Mouse (Mus musculus) kidney, embryonic 15.5 days (tissue): ENCODE data around the gene Gfy. TPM values are rescaled to one million over a fixed set of nuclear protein-coding genes. Genes with fewer than 3 reads are reported as not detected.
"Not testable (repeated sequence)": the region's sequence is repeated elsewhere in the genome, so short reads cannot be mapped to it uniquely, and the experiment has no call there.

Source experiments
- ATAC-seq: fragments of 200-750 bp; cut with Nextera tagmentation; replicated peaks from 2 replicates; pipeline ENCODE4 v1.8.0; 2017; ENCODE audit warnings: moderate TSS enrichment; ENCODE audit not compliant: low FRiP score
- H3K27ac ChIP-seq: fragments of 300-500 bp; sonication (generic); 2 replicates; pipeline ENCODE4 v1.5.1; 2015; ENCODE audit warnings: mild to moderate bottlenecking, inconsistent platforms
- H3K27me3 ChIP-seq: fragments of 300-500 bp; sonication (generic); 2 replicates; pipeline ENCODE4 v1.6.1; 2015; ENCODE audit warnings: inconsistent platforms
- H3K36me3 ChIP-seq: fragments of 300-500 bp; sonication (generic); 2 replicates; pipeline ENCODE4 v1.6.1; 2015; ENCODE audit warnings: inconsistent platforms
- H3K4me1 ChIP-seq: fragments of 300-500 bp; sonication (generic); 2 replicates; pipeline ENCODE4 v1.6.1; 2015; ENCODE audit warnings: inconsistent platforms
- H3K4me2 ChIP-seq: fragments of 300-500 bp; sonication (generic); 2 replicates; pipeline ENCODE4 v1.6.1; 2015; ENCODE audit warnings: moderate library complexity, mild to moderate bottlenecking, inconsistent platforms
- H3K4me3 ChIP-seq: fragments of 300-500 bp; sonication (generic); replicated peaks from 2 replicates; pipeline ENCODE4 v1.5.1; 2015; ENCODE audit warnings: mild to moderate bottlenecking, inconsistent platforms
- H3K9ac ChIP-seq: fragments of 300-500 bp; sonication (generic); 2 replicates; pipeline ENCODE4 v1.6.1; 2015; ENCODE audit warnings: mild to moderate bottlenecking, inconsistent platforms
- H3K9me3 ChIP-seq: fragments of 300-500 bp; sonication (generic); replicated peaks from 2 replicates; pipeline ENCODE4 v1.6.1; 2016; ENCODE audit warnings: inconsistent platforms
- WGBS: fragments of 180-500 bp; shearing (Covaris S2); methylation state at CpG from one replicate; pipeline ENCODE4 v1.1.7; 2015; ENCODE audit warnings: mixed read lengths; 5-methylcytosine and 5-hydroxymethylcytosine counted together
- polyA plus RNA-seq: library from polyadenylated mRNA; unstranded; fragments of >200 nt; fragmentation: Nextera tagmentation; extraction: Ambion mirVana; gene quantifications from 2 replicates; pipeline ENCODE4 v1.2.1, GENCODE M21; 2015

Gfy gene
- polyA plus RNA-seq, 1 experiment from 2014 or later, result not detected

DNA sequence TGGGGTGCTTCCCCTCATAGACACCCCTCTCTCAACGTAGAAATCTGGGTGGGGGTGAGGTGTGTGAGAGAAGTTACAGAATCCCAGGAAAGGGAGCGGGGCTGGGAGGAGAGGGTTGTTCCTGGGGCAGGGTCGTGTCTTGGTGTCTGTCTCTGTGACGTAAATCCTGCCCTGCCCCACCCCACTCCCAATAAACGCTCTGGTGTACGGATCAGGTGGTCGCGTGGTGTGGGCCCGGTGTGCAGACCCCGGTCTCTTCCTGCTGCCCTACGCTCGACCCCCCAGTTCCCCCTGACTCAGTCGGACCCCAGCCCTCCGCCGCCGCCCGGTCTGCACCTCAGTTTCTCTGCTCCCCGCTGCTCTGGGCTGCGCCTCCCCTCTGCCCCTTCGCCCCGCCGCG lies 3.4 kb downstream of the Gfy start:
- Histone ChIP-seq H3K9ac (no peak overlapping the region), H3K4me3 (peak overlapping the region; percentile 25), H3K4me2 (peak overlapping the region; percentile 49)

DNA sequence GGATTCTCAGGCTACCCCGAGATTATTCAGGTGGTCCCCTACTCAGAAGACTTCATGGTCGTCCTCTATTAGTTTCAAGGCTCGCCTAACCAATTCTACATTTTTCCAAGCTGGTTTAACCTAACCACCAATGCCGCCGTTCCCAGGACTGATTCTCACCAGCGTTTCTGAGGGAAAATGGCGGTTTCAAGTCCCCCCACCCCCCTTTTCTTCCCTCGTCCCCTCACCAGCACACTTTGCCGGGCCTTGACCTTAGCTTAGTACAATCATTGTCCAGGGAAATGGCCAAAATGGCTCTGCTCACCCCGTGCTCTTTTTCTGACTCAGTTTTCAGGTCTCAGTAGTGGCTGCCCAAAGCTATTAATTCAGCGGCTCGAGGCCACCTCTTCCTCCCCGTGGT lies 4.0 kb downstream of the Gfy start:
- Histone ChIP-seq H3K4me3 (peak overlapping the region; percentile 22; the same call in 1 of the 2 replicates), H3K4me1 (peaks cover 23% of the 10 kb centered on the region), H3K9ac (no peak overlapping the region), H3K9me3 (peaks cover under 1% of the 10 kb centered on the region; the same call in 1 of the 2 replicates), H3K27me3 (peaks cover 94% of the 10 kb centered on the region), H3K36me3 (no peaks in the 10 kb centered on the region), H3K27ac (no peak overlapping the region), H3K4me2 (0 out of 2 replicates have a peak overlapping the region, but pooled peaks have one; percentile 50)
- WGBS, result 2% methylated on average over 13 of the region's 13 CpGs
- ATAC-seq, result no peak

More for the DNA sequence above, 3.4 kb downstream of the Gfy start:
- Histone ChIP-seq H3K27me3 (peaks cover 94% of the 10 kb centered on the region), H3K4me1 (peaks cover 24% of the 10 kb centered on the region), H3K36me3 (no peaks in the 10 kb centered on the region), H3K9me3 (no peaks in the 10 kb centered on the region), H3K27ac (no peak overlapping the region)
- 3% methylated on average over 23 of the region's 23 CpGs for WGBS
- ATAC-seq, result no peak

DNA sequence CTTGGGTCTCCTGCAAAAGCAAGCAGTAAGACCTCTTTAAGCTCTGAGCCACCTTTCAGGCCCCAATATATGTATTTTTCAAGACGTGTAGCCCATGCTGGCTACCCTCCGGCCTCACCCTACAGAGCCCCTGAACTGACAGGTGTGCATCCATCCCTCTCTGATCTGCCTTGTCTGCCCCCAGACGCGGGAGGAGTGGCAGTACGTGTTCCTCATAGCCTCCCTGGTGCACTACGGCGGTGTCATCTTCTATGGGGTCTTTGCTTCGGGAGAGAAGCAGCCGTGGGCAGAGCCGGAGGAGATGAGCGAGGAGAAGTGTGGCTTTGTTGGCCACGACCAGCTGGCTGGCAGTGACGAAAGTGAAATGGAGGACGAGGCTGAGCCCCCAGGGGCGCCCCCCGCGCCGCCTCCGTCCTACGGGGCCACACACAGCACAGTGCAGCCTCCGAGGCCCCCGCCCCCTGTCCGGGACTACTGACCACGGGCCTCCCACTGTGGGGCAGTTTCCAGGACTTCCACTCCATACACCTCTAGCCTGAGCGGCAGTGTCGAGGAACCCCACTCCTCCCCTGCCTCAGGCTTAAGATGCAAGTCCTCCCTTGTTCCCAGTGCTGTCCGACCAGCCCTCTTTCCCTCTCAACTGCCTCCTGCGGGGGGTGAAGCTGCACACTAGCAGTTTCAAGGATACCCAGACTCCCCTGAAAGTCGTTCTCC lies 4.6 kb downstream of the Gfy start:
- no peak overlapping the region for H3K9ac ChIP-seq
- no peak; the same call in 1 of the 2 replicates for ATAC-seq
- peaks cover 94% of the 10 kb centered on the region for H3K27me3 ChIP-seq
- peaks cover 7% of the 10 kb centered on the region; the same call in 1 of the 2 replicates for H3K9me3 ChIP-seq
- peak overlapping the region; percentile 22 for H3K4me3 ChIP-seq
- no peak overlapping the region for H3K27ac ChIP-seq
- H3K4me2 ChIP-seq, result peak overlapping the region; percentile 50
- WGBS, result 3% methylated on average over 29 of the region's 29 CpGs
- no peaks in the 10 kb centered on the region for H3K36me3 ChIP-seq
- H3K4me1 ChIP-seq, result peaks cover 23% of the 10 kb centered on the region

DNA sequence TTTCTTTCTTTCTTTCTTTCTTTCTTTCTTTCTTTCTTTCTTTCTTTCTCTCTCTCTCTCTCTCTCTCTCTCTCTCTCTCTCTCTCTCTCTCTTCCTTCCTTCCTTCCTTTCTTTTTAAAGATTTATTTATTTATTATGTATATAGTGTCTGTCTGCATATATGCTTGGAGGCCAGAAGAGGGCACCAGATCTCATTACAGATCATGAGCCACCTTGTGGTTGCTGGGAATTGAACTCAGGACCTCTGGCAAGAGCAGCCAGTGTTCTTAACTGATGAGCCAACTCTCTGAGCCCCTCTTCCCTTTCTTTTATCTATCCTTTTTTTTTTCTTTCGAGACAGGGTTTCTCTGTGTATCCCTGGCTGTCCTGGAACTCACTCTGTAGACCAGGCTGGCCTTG lies 5.6 kb downstream of the Gfy start:
- WGBS, result 59% methylated on average over 1 of the region's 1 CpGs
- H3K4me2 ChIP-seq, H3K36me3 ChIP-seq, H3K4me3 ChIP-seq, H3K27ac ChIP-seq, H3K9ac ChIP-seq, ATAC-seq: not testable (repeated sequence)
- Histone ChIP-seq H3K4me1 (peaks cover 25% of the 10 kb centered on the region), H3K9me3 (peaks cover 17% of the 10 kb centered on the region), H3K27me3 (peaks cover 94% of the 10 kb centered on the region)

DNA sequence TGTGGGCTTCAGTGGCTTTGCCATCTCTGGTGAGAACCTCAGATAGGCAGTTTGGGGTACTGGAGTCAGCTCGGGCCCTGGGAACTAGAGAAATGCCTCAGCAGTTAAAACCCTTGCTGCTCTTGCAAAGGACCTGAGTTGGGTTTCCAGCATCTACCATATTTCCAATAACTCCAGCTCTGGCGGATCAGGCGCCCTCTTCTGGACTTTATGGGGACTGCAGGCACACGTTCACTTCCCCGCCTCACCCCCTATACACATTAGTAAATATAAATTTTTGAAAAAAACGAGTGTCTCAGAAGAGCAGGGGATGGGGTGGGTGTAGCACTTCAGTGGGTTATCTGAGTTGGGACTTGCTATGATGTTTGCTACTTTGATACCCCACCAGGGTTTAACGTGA lies 6.4 kb downstream of the Gfy start:
- H3K36me3 ChIP-seq, result no peaks in the 10 kb centered on the region
- H3K4me1 ChIP-seq, result peaks cover 31% of the 10 kb centered on the region
- no peak for ATAC-seq
- no peak overlapping the region for H3K27ac ChIP-seq
- no peak overlapping the region for H3K4me2 ChIP-seq
- WGBS, result 62% methylated on average over 7 of the region's 7 CpGs
- no peak overlapping the region for H3K9ac ChIP-seq
- peaks cover 94% of the 10 kb centered on the region for H3K27me3 ChIP-seq
- H3K4me3 ChIP-seq, result no peak overlapping the region
- H3K9me3 ChIP-seq, result peaks cover 17% of the 10 kb centered on the region

DNA sequence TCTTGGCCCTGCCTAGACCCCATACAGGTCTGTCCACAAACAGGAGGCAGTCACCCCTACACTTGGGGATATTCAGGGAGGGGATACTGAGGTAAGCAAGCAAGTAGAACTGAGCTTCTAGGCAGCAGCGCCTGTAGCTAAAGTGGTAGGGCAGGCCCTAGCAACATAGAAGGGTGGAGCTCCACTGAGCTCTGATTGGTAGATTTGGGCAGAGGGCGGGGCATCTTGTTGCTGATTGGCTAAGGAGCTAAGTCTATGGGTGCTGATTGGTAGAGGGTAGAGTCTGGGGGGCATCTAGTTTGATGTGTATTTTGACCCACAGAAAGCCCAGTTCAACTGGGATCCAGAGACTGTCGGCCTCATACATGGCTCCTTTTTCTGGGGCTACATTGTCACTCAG lies 9.9 kb downstream of the Gfy start:
- Histone ChIP-seq H3K9ac (no peak overlapping the region), H3K4me2 (no peak overlapping the region), H3K27ac (no peak overlapping the region), H3K27me3 (peaks cover 94% of the 10 kb centered on the region), H3K36me3 (no peaks in the 10 kb centered on the region), H3K4me1 (peaks cover 12% of the 10 kb centered on the region; the same call in 1 of the 2 replicates), H3K4me3 (no peak overlapping the region), H3K9me3 (peaks cover 17% of the 10 kb centered on the region)
- ATAC-seq, result no peak
- WGBS, result 93% methylated on average over 3 of the region's 3 CpGs

DNA sequence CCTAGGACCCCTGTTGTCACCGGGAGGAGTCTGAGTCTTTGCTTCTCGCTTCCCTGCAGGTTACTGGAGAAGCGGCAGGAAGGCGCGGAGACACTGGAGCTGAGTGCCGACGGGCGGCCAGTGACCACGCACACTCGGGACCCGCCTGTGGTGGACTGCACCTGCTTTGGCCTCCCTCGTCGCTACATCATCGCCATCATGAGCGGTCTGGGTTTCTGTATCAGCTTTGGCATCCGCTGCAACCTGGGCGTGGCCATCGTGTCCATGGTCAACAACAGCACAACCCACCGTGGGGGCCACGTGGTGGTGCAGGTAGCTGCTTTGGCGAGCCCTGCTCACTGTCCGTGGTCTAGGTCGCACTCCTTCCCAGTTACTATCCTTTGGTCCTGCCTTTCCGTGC lies 10.7 kb downstream of the Gfy start:
- 3% methylated on average over 24 of the region's 24 CpGs for WGBS

DNA sequence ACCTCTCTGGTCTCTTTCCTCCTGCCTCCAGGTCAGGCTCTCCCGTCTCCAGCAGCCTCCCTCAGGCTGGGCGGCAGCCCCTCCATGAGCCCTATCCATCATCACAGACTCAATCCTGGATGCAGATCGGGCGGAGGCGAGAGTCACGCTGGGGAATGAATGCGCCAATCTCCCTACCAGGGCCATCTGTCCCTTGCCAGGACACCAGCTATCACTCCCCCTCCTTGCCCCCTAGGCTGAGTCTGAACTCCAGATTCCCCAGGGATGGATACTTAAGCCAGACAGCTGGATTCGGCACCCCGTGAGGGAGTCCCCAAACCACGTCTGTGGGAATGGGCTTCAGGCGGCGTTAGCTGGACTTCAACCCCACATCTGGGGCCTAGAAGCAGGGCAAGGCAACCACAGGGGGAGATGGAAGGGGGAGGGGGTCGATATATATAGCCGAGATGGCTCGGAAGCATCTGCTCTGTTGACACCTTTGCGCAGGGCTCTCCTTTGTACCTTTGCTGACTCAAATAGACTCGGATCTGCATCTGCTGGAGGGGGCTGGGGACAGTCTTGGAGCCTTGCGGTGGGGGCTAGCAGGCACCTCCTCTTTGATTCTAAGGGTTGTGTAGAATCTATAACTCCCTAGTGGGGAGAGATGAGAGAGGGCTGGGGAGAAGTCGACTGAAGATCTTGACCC lies 11.5 kb downstream of the Gfy start:
- Histone ChIP-seq H3K9me3 (peaks cover 17% of the 10 kb centered on the region), H3K27me3 (peaks cover 98% of the 10 kb centered on the region), H3K4me2 (no peak overlapping the region), H3K4me3 (no peak overlapping the region), H3K36me3 (no peaks in the 10 kb centered on the region), H3K4me1 (peaks cover 19% of the 10 kb centered on the region), H3K27ac (no peak overlapping the region), H3K9ac (no peak overlapping the region)
- ATAC-seq, result no peak
- 5% methylated on average over 19 of the region's 19 CpGs for WGBS

More for the DNA sequence above, 10.7 kb downstream of the Gfy start:
- Histone ChIP-seq H3K4me3 (no peak overlapping the region; the same call in 1 of the 2 replicates), H3K27ac (no peak overlapping the region), H3K4me1 (peaks cover 17% of the 10 kb centered on the region), H3K27me3 (peaks cover 95% of the 10 kb centered on the region), H3K36me3 (no peaks in the 10 kb centered on the region), H3K9ac (no peak overlapping the region), H3K9me3 (peaks cover 17% of the 10 kb centered on the region), H3K4me2 (no peak overlapping the region)
- no peak; the same call in 1 of the 2 replicates for ATAC-seq

DNA sequence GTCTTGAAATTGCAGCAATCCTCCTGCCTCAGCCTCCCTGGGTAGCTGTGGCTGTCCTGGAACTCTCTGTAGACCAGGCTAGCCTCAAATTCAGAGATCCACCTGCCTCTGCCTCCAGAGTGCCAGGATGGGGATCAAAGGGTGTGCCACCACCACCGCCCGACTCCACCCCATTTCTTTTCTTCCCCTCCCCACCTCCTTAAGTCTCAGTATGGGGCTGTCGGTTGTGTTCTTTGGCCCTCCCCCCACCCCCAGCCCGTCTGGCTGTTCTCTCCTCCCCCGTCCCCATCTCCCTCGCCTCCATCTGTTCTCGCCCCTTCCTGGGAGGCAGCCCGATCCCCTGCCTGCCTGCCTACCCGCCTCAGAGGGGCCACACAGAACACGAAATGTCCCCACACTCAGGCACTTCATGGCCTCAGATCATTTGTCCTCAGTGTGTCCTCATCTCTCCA lies 12.4 kb downstream of the Gfy start:
- Histone ChIP-seq H3K4me2 (no peak overlapping the region), H3K9me3 (peaks cover 17% of the 10 kb centered on the region), H3K4me1 (peaks cover 25% of the 10 kb centered on the region), H3K27me3 (peaks cover 97% of the 10 kb centered on the region), H3K27ac (no peak overlapping the region), H3K36me3 (no peaks in the 10 kb centered on the region), H3K9ac (no peak overlapping the region), H3K4me3 (no peak overlapping the region)
- ATAC-seq, result no peak
- 22% methylated on average over 10 of the region's 10 CpGs for WGBS

DNA sequence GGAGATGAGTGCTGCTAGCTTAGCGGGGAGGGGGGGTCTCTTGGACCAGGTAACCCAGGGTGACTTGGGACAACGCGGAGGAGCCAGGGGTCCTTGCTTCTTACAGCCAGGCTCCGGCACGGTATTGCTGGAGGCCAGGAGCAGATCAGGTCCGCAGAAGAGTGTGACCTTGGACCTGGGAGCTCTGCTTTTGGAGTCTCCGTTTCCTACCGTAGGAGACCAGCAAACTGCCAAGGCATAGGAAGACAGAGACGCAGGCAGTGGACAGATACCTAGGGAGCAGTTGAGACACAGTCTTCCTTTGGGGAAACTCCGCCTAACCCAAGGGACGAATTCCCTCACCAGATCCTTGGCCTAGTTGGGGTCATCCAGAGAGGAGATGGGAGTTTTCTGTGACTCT lies 13.7 kb downstream of the Gfy start:
- peaks cover 3% of the 10 kb centered on the region; the same call in 1 of the 2 replicates for H3K36me3 ChIP-seq
- 51% methylated on average over 11 of the region's 11 CpGs for whole genome bisulfite sequencing

DNA sequence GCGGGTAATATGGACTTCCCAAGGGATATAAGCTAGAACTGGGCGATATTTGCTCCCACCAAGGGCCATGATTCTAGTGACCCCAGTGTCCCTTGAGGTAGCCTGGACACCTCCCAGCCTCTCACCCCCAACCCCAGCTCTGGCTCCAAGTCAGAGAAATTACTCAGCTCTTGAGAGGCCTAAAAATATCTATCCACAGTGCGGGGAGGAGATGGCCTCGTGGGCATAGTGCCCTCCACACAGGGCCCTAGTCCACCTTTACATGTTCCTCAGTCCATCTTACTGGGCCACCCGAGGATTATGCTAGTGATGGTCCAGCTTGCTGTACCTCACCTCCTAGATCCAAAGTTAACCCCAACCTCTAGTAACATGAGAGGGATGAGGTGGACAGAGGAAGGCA lies 14.5 kb downstream of the Gfy start:
- ATAC-seq, result no peak
- no peak overlapping the region for H3K27ac ChIP-seq
- peaks cover 30% of the 10 kb centered on the region for H3K4me1 ChIP-seq
- WGBS, result 63% methylated on average over 5 of the region's 5 CpGs
- H3K27me3 ChIP-seq, result peaks cover 76% of the 10 kb centered on the region
- H3K4me2 ChIP-seq, result no peak overlapping the region
- H3K9ac ChIP-seq, result no peak overlapping the region
- peaks cover 11% of the 10 kb centered on the region for H3K9me3 ChIP-seq
- peaks cover 12% of the 10 kb centered on the region for H3K36me3 ChIP-seq
- H3K4me3 ChIP-seq, result no peak overlapping the region

More for the DNA sequence above, 13.7 kb downstream of the Gfy start:
- H3K4me3 ChIP-seq, result no peak overlapping the region
- no peak overlapping the region for H3K27ac ChIP-seq
- no peak for ATAC-seq
- peaks cover 30% of the 10 kb centered on the region for H3K4me1 ChIP-seq
- H3K27me3 ChIP-seq, result peaks cover 85% of the 10 kb centered on the region
- no peak overlapping the region for H3K4me2 ChIP-seq
- no peak overlapping the region for H3K9ac ChIP-seq
- H3K9me3 ChIP-seq, result peaks cover 17% of the 10 kb centered on the region
